Mouse (Mus musculus): ENCODE measurements around the gene Stx1b. TPM values are rescaled to one million over a fixed set of nuclear protein-coding genes. Genes with fewer than 3 reads are reported as not detected.
A peak's percentile ranks its signal among the peaks of the same experiment; 100 is the strongest.
"Not testable (repeated sequence)": the region's sequence is repeated elsewhere in the genome, so short reads cannot be mapped to it uniquely, and the experiment has no call there.

Stx1b gene
- polyA plus RNA-seq, 1 experiment from 2014 or later, result 0.20 TPM

- Histone ChIP-seq H3K4me1 (peaks cover 17% of the 10 kb centered on the region), H3K9ac (peak overlapping the region; percentile 80), H3K27ac (peak overlapping the region; percentile 90), H3K36me3 (peaks cover 20% of the 10 kb centered on the region), H3K27me3 (replicated peaks) (no peaks in the 10 kb centered on the region), H3K4me3 (peak overlapping the region; percentile 69), H3K9me3 (replicated peaks) (no peaks in the 10 kb centered on the region), H3K4me2 (peak overlapping the region; percentile 98)
- WGBS (ENCODE audit: insufficient replicate concordance), result 12% methylated on average over 15 of the region's 15 CpGs
- ATAC-seq, result peak; percentile 22; the same call in 1 of the 2 replicates
These were observed 16.5 kb upstream of the Stx1b start for GRCm38 (mm10) chr7:127840886-127841285.

GRCm38 (mm10) chr7:127840031-127840430 is 15.7 kb upstream of the Stx1b start:
- H3K9ac ChIP-seq; H3K27me3 ChIP-seq (replicated peaks); H3K4me2 ChIP-seq; H3K4me3 ChIP-seq; ATAC-seq; H3K9me3 ChIP-seq (replicated peaks): not testable (repeated sequence)
- Histone ChIP-seq H3K27ac (0 out of 2 replicates have a peak overlapping the region, but pooled peaks have one; percentile 90), H3K4me1 (peaks cover 17% of the 10 kb centered on the region), H3K36me3 (peaks cover 17% of the 10 kb centered on the region)
- 70% methylated on average over 2 of the region's 2 CpGs for WGBS (ENCODE audit: insufficient replicate concordance)

DNA sequence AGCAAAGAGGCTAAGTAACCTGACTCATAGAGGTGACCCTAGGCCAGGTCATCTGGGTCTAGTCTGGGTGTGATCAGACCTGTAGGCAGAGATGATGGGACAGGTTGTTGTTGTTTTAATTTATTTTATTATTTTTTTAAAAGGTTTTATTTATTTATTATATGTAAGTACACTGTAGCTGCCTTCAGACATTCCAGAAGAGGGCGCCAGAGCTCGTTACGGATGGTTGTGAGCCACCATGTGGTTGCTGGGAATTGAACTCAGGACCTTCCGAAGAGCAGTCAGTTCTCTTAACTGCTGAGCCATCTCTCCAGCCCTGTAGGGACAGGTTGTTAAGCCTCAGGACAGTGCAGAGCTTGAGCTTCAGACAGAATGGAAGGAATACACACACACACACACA is 13.5 kb upstream of the Stx1b start:
- ATAC-seq; H3K27me3 ChIP-seq (replicated peaks); H3K27ac ChIP-seq; H3K4me2 ChIP-seq; H3K9ac ChIP-seq; H3K4me3 ChIP-seq; H3K36me3 ChIP-seq; H3K9me3 ChIP-seq (replicated peaks): not testable (repeated sequence)
- WGBS (ENCODE audit: insufficient replicate concordance), result 75% methylated on average over 4 of the region's 4 CpGs
- peaks cover 17% of the 10 kb centered on the region for H3K4me1 ChIP-seq

- Histone ChIP-seq H3K4me3 (no peak overlapping the region), H3K27me3 (replicated peaks) (no peaks in the 10 kb centered on the region), H3K27ac (no peak overlapping the region), H3K9ac (no peak overlapping the region), H3K9me3 (replicated peaks) (no peaks in the 10 kb centered on the region), H3K36me3 (no peaks in the 10 kb centered on the region), H3K4me2 (no peak overlapping the region), H3K4me1 (peaks cover 13% of the 10 kb centered on the region)
- no peak for ATAC-seq
- 81% methylated on average over 5 of the region's 5 CpGs for WGBS (ENCODE audit: insufficient replicate concordance)
These were observed 13.1 kb upstream of the Stx1b start for GRCm38 (mm10) chr7:127837473-127837872.

DNA sequence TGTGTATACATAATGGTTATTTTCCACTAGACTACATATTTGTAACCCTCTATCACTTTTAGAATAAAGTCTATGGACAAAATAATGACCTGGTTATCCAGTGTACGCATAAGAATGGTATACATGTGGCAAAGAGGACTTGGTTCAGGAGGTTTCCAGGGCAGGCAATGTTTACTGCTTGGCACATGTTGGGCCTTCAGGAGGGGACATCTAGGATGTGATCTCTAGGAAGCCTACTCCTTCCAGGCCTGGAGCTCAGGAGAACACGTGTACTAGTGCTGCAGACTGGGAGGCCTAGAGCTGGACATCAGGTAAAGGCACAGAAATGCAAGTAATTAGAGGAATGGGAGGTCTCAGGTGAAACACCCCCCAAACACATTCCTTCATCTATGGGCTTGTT is 11.2 kb upstream of the Stx1b start:
- Histone ChIP-seq H3K4me3 (no peak overlapping the region), H3K27ac (no peak overlapping the region), H3K9ac (no peak overlapping the region), H3K27me3 (replicated peaks) (no peaks in the 10 kb centered on the region), H3K4me1 (peaks cover 5% of the 10 kb centered on the region), H3K36me3 (no peaks in the 10 kb centered on the region), H3K9me3 (replicated peaks) (no peaks in the 10 kb centered on the region), H3K4me2 (no peak overlapping the region)
- no peak for ATAC-seq
- WGBS (ENCODE audit: insufficient replicate concordance), result 63% methylated on average over 2 of the region's 2 CpGs

DNA sequence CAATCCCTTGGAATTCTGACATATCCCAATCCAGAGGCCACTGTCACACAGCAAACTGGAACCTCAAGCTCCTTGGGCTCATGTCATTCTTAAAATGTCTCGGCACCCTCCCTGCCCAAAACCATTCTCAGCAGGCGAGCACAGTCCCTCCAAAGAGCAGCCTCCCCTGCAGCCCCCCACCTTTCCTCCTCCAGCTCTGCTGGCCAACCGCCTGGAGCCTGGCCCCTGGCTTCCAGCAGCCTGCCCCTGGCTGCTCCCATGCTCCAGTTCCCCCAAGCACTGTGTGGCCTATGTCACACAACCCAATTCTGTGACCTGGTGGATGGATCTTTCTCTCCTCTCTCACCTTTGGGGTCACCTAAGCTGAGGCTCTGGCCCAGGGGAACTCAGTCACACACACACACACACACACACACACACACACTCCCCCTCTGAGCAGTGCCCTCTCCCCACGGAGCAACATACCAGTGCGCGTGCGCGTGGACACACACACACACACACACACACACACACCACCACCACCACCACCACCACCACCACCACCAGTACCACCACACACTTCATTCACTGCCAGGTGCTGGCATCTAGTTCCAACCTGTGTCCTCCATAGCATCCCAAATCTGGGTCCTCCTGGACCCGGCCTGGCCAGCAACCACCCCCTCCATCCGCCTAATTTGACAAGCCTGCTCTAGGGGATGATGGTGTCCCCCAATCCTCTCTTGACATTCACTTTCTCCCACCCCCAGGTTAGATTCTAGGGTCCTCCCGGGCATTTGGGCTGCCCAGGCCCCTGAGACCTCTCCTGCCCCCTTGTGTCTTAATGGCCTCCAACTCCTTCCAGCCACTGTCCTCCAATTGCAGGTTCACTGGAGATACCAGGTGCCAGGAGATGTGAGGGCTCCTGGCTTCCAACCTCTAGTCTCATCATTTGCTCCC is 845 bp downstream of the Stx1b start:
- no peaks in the 10 kb centered on the region for H3K36me3 ChIP-seq
- H3K4me2 ChIP-seq, result peak overlapping the region; percentile 55
- WGBS (ENCODE audit: insufficient replicate concordance), result 70% methylated on average over 8 of the region's 11 CpGs
- no peak overlapping the region for H3K27ac ChIP-seq
- ATAC-seq, result no peak
- 0 out of 2 replicates have a peak overlapping the region, but pooled peaks have one; percentile 28 for H3K9ac ChIP-seq
- 0 out of 2 replicates have a peak, but pooled peaks cover 20% of the 10 kb centered on the region for H3K4me1 ChIP-seq
- peaks cover 39% of the 10 kb centered on the region for H3K27me3 ChIP-seq (replicated peaks)
- peak overlapping the region; percentile 47; the same call in 1 of the 2 replicates for H3K4me3 ChIP-seq
- H3K9me3 ChIP-seq (replicated peaks), result no peaks in the 10 kb centered on the region

GRCm38 (mm10) chr7:127822494-127822893 is 1.9 kb downstream of the Stx1b start:
- Histone ChIP-seq H3K4me2 (no peak overlapping the region), H3K4me1 (0 out of 2 replicates have a peak, but pooled peaks cover 20% of the 10 kb centered on the region), H3K27me3 (replicated peaks) (peaks cover 39% of the 10 kb centered on the region), H3K9ac (no peak overlapping the region), H3K4me3 (no peak overlapping the region), H3K9me3 (replicated peaks) (no peaks in the 10 kb centered on the region), H3K36me3 (no peaks in the 10 kb centered on the region), H3K27ac (no peak overlapping the region)
- ATAC-seq, result no peak
- WGBS (ENCODE audit: insufficient replicate concordance), result 71% methylated on average over 3 of the region's 3 CpGs

- no peak for ATAC-seq
- no peak overlapping the region for H3K27ac ChIP-seq
- 36% methylated on average over 13 of the region's 13 CpGs for WGBS (ENCODE audit: insufficient replicate concordance)
These were observed 3.4 kb downstream of the Stx1b start for GRCm38 (mm10) chr7:127820836-127821509.

DNA sequence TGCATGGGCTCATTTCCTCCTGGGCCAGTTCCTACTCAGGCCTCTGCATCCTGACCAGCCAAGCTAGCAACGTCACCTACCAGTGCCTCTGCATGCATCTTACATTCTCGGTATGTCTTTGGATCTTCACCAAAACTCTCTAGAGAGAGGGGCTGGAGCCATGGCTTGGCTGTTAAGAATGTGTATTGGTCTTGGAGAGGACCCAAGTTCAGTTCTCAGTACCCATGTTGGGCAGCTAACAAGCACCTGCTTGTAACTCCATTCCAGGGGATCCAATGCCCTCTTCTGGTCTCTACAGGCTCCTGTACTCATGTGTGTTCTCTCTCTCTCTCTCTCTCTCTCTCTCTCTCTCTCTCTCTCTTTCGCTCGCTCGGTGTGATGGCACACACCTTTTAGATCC is 6.6 kb downstream of the Stx1b start:
- no peak overlapping the region for H3K9ac ChIP-seq
- H3K27ac ChIP-seq, result no peak overlapping the region
- H3K27me3 ChIP-seq (replicated peaks), result 0 out of 2 replicates have a peak, but pooled peaks cover 8% of the 10 kb centered on the region
- H3K9me3 ChIP-seq (replicated peaks), result no peaks in the 10 kb centered on the region
- H3K36me3 ChIP-seq, result no peaks in the 10 kb centered on the region
- WGBS (ENCODE audit: insufficient replicate concordance), result 84% methylated on average over 5 of the region's 5 CpGs
- ATAC-seq, result no peak
- no peak overlapping the region for H3K4me3 ChIP-seq
- no peak overlapping the region for H3K4me2 ChIP-seq
- H3K4me1 ChIP-seq, result peaks cover 36% of the 10 kb centered on the region

More at GRCm38 (mm10) chr7:127820836-127821509, 3.4 kb downstream of the Stx1b start:
- Histone ChIP-seq H3K27me3 (replicated peaks) (peaks cover 33% of the 10 kb centered on the region), H3K4me1 (peaks cover 23% of the 10 kb centered on the region), H3K9ac (no peak overlapping the region), H3K9me3 (replicated peaks) (no peaks in the 10 kb centered on the region), H3K4me3 (no peak overlapping the region), H3K36me3 (no peaks in the 10 kb centered on the region), H3K4me2 (no peak overlapping the region)

GRCm38 (mm10) chr7:127817053-127817452 is 7.3 kb downstream of the Stx1b start:
- Histone ChIP-seq H3K4me2 (no peak overlapping the region), H3K9ac (no peak overlapping the region), H3K4me3 (no peak overlapping the region), H3K27ac (no peak overlapping the region), H3K27me3 (replicated peaks) (0 out of 2 replicates have a peak, but pooled peaks cover 3% of the 10 kb centered on the region), H3K9me3 (replicated peaks) (no peaks in the 10 kb centered on the region), H3K4me1 (peaks cover 33% of the 10 kb centered on the region), H3K36me3 (no peaks in the 10 kb centered on the region)
- WGBS (ENCODE audit: insufficient replicate concordance), result 67% methylated on average over 7 of the region's 7 CpGs
- ATAC-seq, result no peak

- Histone ChIP-seq H3K4me3 (no peak overlapping the region), H3K4me1 (peaks cover 29% of the 10 kb centered on the region), H3K27me3 (replicated peaks) (no peaks in the 10 kb centered on the region), H3K27ac (peak overlapping the region; percentile 45), H3K9me3 (replicated peaks) (no peaks in the 10 kb centered on the region), H3K4me2 (no peak overlapping the region), H3K9ac (no peak overlapping the region; the same call in 1 of the 2 replicates), H3K36me3 (no peaks in the 10 kb centered on the region)
- 50% methylated on average over 15 of the region's 15 CpGs for WGBS (ENCODE audit: insufficient replicate concordance)
- ATAC-seq, result peak; percentile 44; the same call in 1 of the 2 replicates
These were observed 8.2 kb downstream of the Stx1b start for GRCm38 (mm10) chr7:127815954-127816821.
